Mouse (Mus musculus): ENCODE data around the gene Ostf1. TPM values are rescaled to one million over a fixed set of nuclear protein-coding genes. Genes with fewer than 3 reads are reported as not detected.

Ostf1 gene
- polyA plus RNA-seq, 1 experiment = 59.9 TPM

DNA sequence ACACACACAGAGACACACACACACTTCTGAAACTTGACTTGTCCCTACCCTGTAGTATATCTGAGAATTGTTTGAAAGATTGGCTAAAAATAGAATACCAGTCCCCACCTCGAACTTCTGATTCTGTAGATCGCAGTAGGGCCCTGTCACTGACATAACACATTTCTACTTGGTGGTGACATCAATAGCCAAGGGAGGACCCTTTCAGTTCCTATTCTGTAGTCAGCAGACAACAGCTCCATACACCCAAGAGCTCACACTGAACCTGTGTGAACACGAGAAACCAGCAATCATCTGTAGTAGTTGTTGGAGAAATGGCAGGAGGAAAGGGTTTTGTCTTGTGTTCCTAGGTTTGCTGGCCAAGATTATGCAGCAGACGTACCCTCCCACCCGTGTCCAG lies 23.4 kb upstream of the Ostf1 start:
- no peaks in the 10 kb centered on the region for H3K36me3 ChIP-seq (ENCODE audit: control insufficient read depth, insufficient read depth, low read length)
- no peak overlapping the region for H3K4me3 ChIP-seq (ENCODE audit: control insufficient read depth, insufficient read depth, low read length)
- TF ChIP-seq POLR2A (IDR thresholded peaks at IDR 0.05; ENCODE audit: control insufficient read depth, extremely low read depth, insufficient read depth, low read length, poor library complexity) = no peak
- TF ChIP-seq CTCF (IDR thresholded peaks at IDR 0.05; ENCODE audit: borderline replicate concordance, control insufficient read depth, extremely low read depth, insufficient read depth, low read length, poor library complexity) = no peak
- no peak for DNase-seq
- 68% methylated on average over 5 of the region's 5 CpGs for WGBS
- no peak overlapping the region for H3K27ac ChIP-seq (ENCODE audit: control insufficient read depth, insufficient read depth, low read length)
- peaks cover 3% of the 10 kb centered on the region; the same call in 1 of the 2 replicates for H3K4me1 ChIP-seq (replicated peaks; ENCODE audit: control insufficient read depth, insufficient read depth, low read length)
- H3K27me3 ChIP-seq (ENCODE audit: control insufficient read depth, insufficient read depth, low read length) = no peaks in the 10 kb centered on the region

DNA sequence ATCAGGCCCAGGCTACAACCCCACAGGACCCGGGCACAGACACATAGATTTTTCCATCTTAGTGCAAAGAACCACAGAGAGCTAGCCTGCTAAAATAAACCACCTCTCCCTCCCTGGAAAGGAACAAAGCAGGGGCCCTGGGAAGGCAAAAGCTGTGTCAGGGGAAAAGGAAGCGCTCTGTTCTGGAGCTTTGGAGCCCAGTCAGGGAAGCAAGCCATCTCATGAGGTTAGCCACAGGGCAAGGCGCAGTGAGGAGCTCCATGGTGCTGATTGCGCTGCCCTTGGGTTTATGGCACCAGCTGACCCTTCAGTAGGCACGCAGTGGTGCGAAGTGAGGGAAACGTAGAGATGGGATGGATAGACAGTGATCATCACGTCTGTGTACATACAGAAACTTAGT lies 22.7 kb upstream of the Ostf1 start:
- Histone ChIP-seq H3K36me3 (ENCODE audit: control insufficient read depth, insufficient read depth, low read length) (no peaks in the 10 kb centered on the region), H3K4me3 (ENCODE audit: control insufficient read depth, insufficient read depth, low read length) (no peak overlapping the region), H3K4me1 (replicated peaks; ENCODE audit: control insufficient read depth, insufficient read depth, low read length) (peaks cover 3% of the 10 kb centered on the region; the same call in 1 of the 2 replicates), H3K27ac (ENCODE audit: control insufficient read depth, insufficient read depth, low read length) (no peak overlapping the region), H3K27me3 (ENCODE audit: control insufficient read depth, insufficient read depth, low read length) (no peaks in the 10 kb centered on the region)
- DNase-seq = no peak
- 93% methylated on average over 8 of the region's 8 CpGs for WGBS
- TF ChIP-seq CTCF (IDR thresholded peaks at IDR 0.05; ENCODE audit: borderline replicate concordance, control insufficient read depth, extremely low read depth, insufficient read depth, low read length, poor library complexity) = no peak
- TF ChIP-seq POLR2A (IDR thresholded peaks at IDR 0.05; ENCODE audit: control insufficient read depth, extremely low read depth, insufficient read depth, low read length, poor library complexity) = no peak

DNA sequence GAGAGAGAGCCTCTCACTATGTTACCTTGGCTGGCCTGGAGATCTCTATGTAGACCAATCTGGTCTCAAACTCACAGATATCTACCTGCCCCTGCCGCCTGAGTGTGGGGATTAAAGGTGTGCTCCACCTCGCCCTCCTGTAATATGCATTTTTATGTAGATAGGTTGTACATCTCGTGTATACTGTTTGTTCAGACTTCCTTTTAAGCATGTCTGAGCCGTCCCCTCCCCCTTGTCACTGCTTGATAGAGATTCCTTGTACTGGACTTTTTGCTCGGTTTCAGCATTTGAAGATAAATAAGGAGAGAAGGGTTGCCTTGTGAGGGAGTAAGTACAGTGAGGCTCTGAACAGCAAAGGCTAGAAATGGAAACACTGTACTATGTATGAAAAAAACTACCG lies 21.4 kb upstream of the Ostf1 start:
- peaks cover 3% of the 10 kb centered on the region; the same call in 1 of the 2 replicates for H3K4me1 ChIP-seq (replicated peaks; ENCODE audit: control insufficient read depth, insufficient read depth, low read length)
- 93% methylated on average over 6 of the region's 6 CpGs for WGBS
- no peaks in the 10 kb centered on the region for H3K36me3 ChIP-seq (ENCODE audit: control insufficient read depth, insufficient read depth, low read length)
- no peak for DNase-seq
- H3K27ac ChIP-seq (ENCODE audit: control insufficient read depth, insufficient read depth, low read length) = no peak overlapping the region
- no peak for TF ChIP-seq POLR2A (IDR thresholded peaks at IDR 0.05; ENCODE audit: control insufficient read depth, extremely low read depth, insufficient read depth, low read length, poor library complexity)
- TF ChIP-seq CTCF (IDR thresholded peaks at IDR 0.05; ENCODE audit: borderline replicate concordance, control insufficient read depth, extremely low read depth, insufficient read depth, low read length, poor library complexity) = no peak
- no peaks in the 10 kb centered on the region for H3K27me3 ChIP-seq (ENCODE audit: control insufficient read depth, insufficient read depth, low read length)
- no peak overlapping the region for H3K4me3 ChIP-seq (ENCODE audit: control insufficient read depth, insufficient read depth, low read length)

DNA sequence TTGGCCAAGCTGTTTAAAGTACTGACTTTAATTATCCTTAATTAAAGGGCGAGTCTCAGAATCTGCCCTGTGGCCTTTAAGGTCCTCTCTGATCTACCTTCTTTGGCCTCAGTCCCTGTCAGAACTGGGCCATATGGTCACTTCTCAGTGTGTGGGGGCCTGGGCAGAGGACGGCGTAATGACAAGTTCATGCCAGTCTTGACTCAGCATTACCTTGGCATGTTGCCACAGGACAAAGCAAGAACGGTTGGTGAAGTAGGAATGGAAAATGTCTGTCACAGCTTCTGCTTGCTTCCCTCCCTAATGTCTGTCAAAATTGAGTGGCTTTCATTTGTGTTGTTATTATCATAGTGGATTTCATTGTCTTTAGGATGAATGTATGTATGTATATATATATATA lies 21.0 kb upstream of the Ostf1 start:
- no peak overlapping the region for H3K4me3 ChIP-seq (ENCODE audit: control insufficient read depth, insufficient read depth, low read length)
- TF ChIP-seq CTCF (IDR thresholded peaks at IDR 0.05; ENCODE audit: borderline replicate concordance, control insufficient read depth, extremely low read depth, insufficient read depth, low read length, poor library complexity) (no peak), POLR2A (IDR thresholded peaks at IDR 0.05; ENCODE audit: control insufficient read depth, extremely low read depth, insufficient read depth, low read length, poor library complexity) (no peak)
- no peak for DNase-seq
- H3K4me1 ChIP-seq (replicated peaks; ENCODE audit: control insufficient read depth, insufficient read depth, low read length) = peaks cover 3% of the 10 kb centered on the region; the same call in 1 of the 2 replicates
- WGBS = 95% methylated on average over 4 of the region's 4 CpGs
- H3K36me3 ChIP-seq (ENCODE audit: control insufficient read depth, insufficient read depth, low read length) = no peaks in the 10 kb centered on the region
- no peaks in the 10 kb centered on the region for H3K27me3 ChIP-seq (ENCODE audit: control insufficient read depth, insufficient read depth, low read length)
- H3K27ac ChIP-seq (ENCODE audit: control insufficient read depth, insufficient read depth, low read length) = no peak overlapping the region

DNA sequence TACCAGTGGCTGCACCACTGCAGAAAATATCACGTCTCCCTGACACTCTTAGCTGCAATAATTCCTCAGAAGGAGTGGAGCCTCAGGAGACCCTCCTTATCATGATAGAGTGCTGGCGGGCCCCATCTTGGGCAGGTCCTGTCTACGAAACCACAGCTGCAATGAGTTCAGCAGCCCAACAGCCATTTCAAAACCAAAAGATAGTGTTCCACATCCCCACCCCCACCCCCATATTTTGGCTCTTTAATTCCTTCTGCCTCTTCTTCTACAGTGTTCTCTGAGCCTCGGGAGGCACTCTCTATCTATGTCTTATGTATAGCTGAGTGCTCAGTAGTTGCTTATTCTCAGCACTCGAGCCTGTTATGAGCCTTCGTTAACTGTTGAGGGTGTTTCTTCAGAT lies 18.9 kb upstream of the Ostf1 start:
- TF ChIP-seq CTCF (IDR thresholded peaks at IDR 0.05; ENCODE audit: borderline replicate concordance, control insufficient read depth, extremely low read depth, insufficient read depth, low read length, poor library complexity) = no peak
- TF ChIP-seq POLR2A (IDR thresholded peaks at IDR 0.05; ENCODE audit: control insufficient read depth, extremely low read depth, insufficient read depth, low read length, poor library complexity) = no peak
- no peak for DNase-seq
- H3K27ac ChIP-seq (ENCODE audit: control insufficient read depth, insufficient read depth, low read length) = no peak overlapping the region
- 75% methylated on average over 6 of the region's 6 CpGs for WGBS
- H3K4me3 ChIP-seq (ENCODE audit: control insufficient read depth, insufficient read depth, low read length) = no peak overlapping the region
- no peaks in the 10 kb centered on the region for H3K36me3 ChIP-seq (ENCODE audit: control insufficient read depth, insufficient read depth, low read length)
- H3K27me3 ChIP-seq (ENCODE audit: control insufficient read depth, insufficient read depth, low read length) = no peaks in the 10 kb centered on the region
- peaks cover 3% of the 10 kb centered on the region; the same call in 1 of the 2 replicates for H3K4me1 ChIP-seq (replicated peaks; ENCODE audit: control insufficient read depth, insufficient read depth, low read length)

DNA sequence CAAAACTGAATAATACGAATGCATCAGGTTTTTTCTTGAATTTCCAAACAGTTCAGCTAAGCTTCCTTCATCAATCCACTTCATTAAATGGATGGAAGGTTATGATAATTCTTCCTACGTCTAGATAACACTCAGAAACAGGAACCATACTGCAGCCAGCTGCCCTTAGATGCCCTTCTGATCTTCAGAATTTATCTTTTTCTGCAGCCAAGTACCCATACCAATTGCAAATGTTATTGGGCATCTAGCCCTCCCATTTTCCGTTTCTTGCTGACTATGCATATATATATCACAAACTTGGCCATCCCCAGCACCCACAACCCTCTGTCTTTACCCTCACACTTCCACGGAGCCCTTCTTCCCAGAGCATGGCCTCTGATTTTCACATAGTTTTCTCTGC lies 18.3 kb upstream of the Ostf1 start:
- DNase-seq = no peak
- peaks cover 3% of the 10 kb centered on the region; the same call in 1 of the 2 replicates for H3K4me1 ChIP-seq (replicated peaks; ENCODE audit: control insufficient read depth, insufficient read depth, low read length)
- H3K27me3 ChIP-seq (ENCODE audit: control insufficient read depth, insufficient read depth, low read length) = no peaks in the 10 kb centered on the region
- H3K36me3 ChIP-seq (ENCODE audit: control insufficient read depth, insufficient read depth, low read length) = no peaks in the 10 kb centered on the region
- WGBS = 90% methylated on average over 4 of the region's 4 CpGs
- no peak overlapping the region for H3K27ac ChIP-seq (ENCODE audit: control insufficient read depth, insufficient read depth, low read length)
- no peak overlapping the region for H3K4me3 ChIP-seq (ENCODE audit: control insufficient read depth, insufficient read depth, low read length)
- TF ChIP-seq CTCF (IDR thresholded peaks at IDR 0.05; ENCODE audit: borderline replicate concordance, control insufficient read depth, extremely low read depth, insufficient read depth, low read length, poor library complexity) (no peak), POLR2A (IDR thresholded peaks at IDR 0.05; ENCODE audit: control insufficient read depth, extremely low read depth, insufficient read depth, low read length, poor library complexity) (no peak)

DNA sequence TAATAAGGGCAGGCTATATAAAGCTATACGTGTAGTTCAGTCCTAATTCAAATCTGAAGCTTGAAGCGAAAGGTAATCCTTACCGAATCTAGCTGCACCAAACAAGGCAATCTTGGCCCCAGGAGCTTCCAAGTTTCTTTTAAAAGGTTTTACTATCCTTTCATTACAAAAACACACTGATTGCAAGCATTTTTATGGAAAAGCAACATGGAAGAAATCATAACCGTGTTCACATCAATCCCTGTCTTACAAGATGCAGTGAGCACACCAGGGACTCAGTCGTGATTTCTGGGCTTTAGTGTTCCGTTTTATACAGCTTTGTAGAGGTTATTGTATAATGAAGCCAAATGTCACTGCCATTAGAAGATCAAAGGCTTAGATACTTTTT lies 16.9 kb upstream of the Ostf1 start:
- 94% methylated on average over 6 of the region's 6 CpGs for WGBS
- no peak overlapping the region for H3K4me3 ChIP-seq (ENCODE audit: control insufficient read depth, insufficient read depth, low read length)
- TF ChIP-seq POLR2A (IDR thresholded peaks at IDR 0.05; ENCODE audit: control insufficient read depth, extremely low read depth, insufficient read depth, low read length, poor library complexity) (no peak), CTCF (IDR thresholded peaks at IDR 0.05; ENCODE audit: borderline replicate concordance, control insufficient read depth, extremely low read depth, insufficient read depth, low read length, poor library complexity) (no peak)
- H3K4me1 ChIP-seq (replicated peaks; ENCODE audit: control insufficient read depth, insufficient read depth, low read length) = no peaks in the 10 kb centered on the region
- no peak overlapping the region for H3K27ac ChIP-seq (ENCODE audit: control insufficient read depth, insufficient read depth, low read length)
- H3K36me3 ChIP-seq (ENCODE audit: control insufficient read depth, insufficient read depth, low read length) = no peaks in the 10 kb centered on the region
- DNase-seq = no peak
- H3K27me3 ChIP-seq (ENCODE audit: control insufficient read depth, insufficient read depth, low read length) = no peaks in the 10 kb centered on the region
